Mouse (Mus musculus): ENCODE measurements at regions not wholly inside any gene's neighbourhood (a gene's known extent, or its start where the extent isn't known, plus 50 kb on each side); places are given as distances from the start of the nearest gene placed in this dataset.
"Not testable (repeated sequence)": the region's sequence is repeated elsewhere in the genome, so short reads cannot be mapped to it uniquely, and the experiment has no call there.

DNA sequence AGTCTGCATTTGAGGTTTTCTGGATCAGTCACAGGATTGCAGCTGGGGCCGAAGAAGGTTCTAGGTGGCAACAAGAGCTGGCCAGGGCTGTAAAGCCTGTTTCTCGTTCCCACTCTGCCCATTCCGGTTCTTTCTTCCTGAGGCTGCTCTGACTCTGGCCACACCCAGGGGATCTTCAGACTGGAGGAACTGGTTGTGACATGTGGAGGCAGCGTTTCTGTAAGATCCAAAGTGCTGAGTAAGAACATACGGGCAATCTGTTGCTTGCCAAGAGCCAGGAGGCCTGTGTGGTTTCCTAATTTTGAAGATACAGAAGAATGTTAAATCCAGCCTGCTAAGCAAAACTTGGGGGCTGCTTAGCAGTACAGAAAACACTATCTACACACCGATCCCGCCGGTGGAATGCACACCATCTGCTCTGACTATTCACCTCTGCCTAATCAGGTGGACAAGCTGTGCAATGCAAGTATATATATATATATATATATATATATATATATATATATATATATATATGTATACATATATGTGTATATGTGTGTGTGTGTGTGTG lies 99.3 kb upstream of the Bmp2k start:
- DNase-seq, result no peak

DNA sequence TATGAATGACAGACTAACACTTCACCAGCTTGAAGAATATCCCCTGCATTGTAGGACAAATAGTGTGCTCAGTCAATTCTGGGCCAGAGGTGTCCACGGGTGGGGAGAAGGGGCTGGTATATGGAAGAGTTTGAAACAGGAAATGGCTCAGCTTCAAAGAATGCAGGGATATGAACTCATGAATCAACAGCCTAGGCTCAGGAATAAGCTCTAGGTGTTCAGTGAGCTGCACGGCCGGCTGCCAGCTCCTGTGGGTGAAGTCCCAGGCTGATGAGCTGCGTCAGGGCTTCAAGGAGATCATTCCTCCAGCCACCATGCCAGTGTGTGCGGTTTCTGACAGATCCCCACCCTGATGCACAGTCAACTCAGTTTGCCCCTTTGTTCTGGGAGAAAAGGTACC lies 98.8 kb upstream of the Bmp2k start:
- no peak for DNase-seq

DNA sequence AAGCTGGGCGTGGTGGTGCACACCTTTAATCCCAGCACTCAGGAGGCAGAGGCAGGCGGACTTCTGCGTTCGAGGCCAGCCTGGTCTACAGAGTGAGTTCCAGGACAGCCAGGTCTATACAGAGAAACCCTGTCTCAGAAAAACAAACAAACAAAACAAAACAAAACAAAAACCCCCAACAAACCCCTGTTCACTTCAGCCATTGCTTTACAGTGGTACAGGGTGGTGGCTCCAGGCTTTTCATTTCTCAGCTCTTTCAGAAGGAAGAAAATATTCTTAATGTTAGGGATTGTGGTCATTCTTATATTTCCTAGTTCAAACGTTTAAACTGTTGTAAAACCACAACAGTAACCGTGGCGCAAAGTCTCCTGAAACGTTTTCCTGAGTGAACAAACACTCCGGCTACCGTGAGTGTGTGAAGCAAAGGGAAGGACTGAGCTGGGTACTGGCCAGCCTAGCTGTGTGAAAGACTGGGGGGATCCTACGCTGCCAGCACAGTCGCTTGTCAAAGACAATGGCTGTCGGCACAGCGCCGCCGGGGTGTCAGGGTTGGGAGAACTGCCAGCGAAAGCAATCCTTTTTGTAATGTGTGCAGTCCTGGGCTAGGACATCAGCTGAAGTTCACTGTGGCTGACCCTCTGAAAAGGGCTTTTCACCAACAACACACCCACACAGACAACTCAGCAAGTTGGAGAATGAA lies 91.8 kb upstream of the Bmp2k start:
- peak; percentile 55 for DNase-seq

DNA sequence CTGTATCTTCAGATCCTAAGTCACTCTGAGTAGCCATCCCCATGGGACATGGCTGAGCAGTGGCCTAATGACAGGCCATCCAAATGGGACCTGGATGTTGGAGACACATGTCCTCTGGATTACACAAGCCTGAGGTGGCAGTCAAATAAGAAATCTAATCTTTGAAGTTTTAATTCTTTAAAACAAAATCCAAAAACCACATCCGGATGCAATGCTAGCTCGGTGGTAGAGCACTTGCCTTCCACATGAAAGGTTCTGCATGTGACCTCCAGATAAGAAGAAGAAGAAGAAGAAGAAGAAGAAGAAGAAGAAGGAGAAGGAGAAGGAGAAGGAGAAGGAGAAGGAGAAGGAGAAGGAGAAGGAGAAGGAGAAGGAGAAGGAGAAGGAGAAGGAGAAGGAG lies 89.1 kb upstream of the Bmp2k start:
- not testable (repeated sequence) for DNase-seq

DNA sequence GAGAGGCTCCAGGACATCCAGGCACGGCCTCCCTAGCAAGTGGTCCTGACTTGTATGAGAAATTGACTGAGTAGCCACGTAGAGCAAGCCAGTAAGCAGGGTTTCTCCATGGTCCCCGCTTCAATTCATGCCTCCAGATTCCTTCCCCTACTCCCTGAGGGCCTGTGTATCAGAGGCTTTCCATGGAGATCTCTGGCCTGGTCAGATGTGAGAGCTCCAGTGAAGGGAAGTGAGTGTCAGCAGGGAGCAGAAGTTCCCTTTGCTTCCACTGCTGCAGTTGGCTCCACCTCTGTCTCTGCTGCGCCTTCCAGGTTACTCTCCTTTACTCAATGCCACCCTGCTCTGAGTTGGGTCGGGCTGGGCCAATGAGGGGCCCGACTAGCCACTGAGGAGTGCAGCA lies 88.3 kb upstream of the Bmp2k start:
- no peak for DNase-seq

DNA sequence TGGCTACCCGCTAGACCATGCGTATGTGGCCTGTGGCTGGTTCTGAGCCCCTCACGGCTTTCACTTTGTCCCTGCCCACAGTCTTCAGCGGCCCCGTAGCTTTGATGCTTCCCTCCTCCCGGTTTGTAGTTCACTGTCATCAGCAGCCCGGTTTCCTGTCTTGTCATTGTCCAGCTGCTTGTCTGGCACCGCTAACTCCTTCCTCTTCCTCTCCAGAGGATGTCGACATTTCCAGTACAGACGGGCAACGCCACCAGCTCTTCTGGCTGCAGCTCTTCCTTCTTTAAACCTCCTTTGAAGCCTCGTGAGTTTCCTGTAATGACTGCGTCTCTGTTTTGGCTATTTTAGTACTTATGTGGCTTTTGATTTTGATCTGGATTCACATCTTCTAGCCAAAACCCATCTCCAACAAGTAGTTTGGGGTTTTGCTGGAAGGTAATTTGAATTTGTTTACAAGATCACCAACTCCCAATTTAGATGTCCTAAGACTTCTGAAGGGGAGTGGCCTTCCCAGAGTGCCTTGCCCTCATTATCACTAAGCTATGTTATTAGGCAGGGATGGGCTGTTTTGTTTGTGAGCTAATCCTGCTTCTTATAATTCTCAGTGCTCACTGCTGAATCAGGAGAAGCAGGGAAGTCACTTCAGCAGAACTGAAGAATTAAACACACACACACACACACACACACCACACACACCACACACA lies 85.8 kb upstream of the Bmp2k start:
- peak; percentile 45 for DNase-seq

DNA sequence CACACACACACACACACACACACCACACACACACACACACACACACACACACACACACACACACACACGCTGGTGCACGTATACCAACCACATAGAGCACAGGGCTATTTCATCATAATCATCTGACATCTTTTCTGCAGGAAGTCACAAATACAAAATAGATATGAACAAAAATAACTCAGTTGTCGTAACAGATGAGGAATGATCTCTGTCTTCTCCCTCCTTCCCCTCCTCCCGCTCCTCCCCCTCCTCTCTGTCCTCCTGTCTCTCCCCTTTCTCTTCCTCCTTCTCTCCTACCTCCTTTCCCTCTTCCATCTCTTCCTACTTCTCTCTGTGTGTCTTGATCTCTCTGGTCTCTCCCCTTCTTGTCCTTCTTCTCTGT lies 85.2 kb upstream of the Bmp2k start:
- no peak for DNase-seq

DNA sequence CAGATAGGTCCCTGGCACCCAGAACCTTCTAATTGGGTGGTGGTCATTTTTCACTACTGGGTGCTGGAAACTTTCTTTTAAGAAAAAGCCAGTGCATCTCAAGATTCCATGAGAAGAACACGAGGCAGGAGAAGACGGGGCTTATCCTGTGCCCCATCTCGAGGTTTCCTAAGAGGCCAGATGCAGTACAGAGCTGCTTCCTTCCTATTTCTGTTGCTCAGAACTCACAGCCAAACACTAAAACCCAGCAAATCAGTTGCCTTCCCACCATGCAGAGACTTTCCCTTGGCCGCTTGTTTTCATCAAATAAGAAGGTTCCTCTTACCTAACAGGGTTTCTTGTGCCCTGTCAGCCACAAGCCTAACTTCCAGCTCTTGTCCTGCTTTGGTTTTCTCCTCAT lies 84.7 kb upstream of the Bmp2k start:
- DNase-seq, result no peak

DNA sequence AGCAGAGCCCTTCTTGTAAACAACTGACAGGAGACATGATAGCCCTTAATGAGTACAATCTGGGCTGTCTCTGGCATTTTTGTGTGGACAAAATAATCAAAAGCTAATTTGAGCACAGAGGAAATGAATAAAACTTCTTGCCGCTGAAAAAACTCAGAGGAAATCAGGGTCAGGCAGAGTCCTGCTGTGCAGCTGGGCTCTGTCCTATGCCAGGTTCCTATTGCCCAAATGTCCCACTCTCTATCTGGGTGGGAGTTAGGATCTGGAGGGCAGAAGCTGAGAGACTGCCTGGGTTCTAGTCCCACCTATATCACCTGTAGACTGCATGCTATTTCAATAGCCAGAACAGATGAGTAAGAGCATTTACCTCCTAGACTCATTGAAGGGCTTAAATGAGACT lies 83.8 kb upstream of the Bmp2k start:
- no peak for DNase-seq

DNA sequence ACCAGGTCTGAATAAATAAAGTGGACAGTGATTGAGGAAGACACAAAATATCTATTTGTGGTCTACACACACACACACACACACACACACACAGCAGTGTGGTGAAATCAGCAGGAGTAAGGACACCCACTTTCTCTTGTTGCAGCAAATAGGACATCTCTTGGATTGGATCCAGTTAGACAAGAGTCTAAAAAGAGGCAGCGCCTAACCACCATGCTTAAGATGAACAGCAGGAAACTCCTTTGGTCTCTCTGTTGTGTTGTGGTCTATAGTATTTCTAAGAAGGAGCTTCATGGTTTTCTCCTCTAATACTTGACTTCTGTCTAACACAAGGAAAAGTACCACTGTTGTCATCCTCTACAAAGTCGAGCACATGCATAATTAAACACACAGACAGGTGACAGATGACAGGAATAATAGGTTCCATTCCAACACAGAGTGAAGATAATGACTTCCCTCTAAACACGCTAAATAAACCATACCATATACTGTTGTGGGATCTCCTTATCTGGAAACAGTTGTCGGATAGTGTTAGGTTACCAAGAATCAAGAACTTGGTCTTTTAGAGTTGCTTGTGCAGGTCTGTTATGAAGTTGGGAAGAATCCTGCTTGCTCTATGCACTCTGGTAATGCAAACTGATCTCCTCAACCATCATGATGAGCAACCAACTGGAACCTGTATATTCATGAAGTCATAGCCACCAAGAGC lies 82.6 kb upstream of the Bmp2k start:
- no peak for DNase-seq

DNA sequence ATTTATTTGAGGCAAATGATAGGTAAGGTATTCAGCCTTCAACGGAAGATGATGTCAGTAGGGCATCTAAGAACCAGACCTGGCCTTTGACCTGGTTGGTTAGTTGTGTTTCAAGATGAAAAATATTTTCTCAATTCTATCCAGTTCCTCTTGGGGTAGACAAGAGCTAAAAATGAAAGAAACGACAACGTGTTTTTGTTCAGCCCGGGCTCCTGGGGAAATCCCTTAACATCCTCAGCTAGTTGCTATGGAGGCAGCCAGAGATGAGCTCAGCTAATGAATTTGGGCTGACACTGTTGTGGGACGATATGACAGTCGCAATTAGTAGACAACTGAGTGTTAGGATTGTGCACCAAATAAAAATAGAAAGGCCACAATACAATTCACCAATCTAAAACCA lies 80.6 kb upstream of the Bmp2k start:
- no peak for DNase-seq

DNA sequence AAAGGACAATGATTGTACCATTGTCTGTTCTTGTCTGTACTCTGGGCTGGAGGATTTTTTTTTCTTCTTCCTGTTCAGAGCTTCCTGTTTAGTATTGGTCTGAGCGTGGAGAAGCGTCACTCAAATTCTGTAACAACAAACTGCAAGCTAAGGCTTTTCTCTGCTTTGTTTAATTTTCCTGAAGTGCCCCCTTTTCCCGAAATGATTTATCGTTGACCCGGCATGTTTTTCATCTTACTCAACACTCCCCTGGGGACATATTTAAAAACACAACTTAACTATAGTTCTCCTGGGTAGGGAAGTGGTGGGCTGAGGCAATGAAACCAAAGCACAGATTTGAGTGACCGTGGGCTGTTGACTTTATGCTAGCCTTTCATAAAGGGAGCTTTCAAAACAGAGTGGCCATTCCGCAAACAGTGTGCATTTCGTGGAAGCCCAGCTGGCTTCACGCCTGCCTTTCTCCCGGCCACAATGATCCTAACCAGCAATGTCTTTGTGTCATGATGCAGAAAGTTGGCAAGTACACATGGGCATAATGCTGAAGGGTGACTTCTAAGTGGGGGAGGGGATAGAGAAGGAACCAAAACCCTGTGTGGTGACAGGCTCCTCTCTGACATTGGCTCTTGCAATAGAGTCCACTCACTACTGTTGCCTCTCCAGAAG lies 79.8 kb upstream of the Bmp2k start:
- no peak for DNase-seq

DNA sequence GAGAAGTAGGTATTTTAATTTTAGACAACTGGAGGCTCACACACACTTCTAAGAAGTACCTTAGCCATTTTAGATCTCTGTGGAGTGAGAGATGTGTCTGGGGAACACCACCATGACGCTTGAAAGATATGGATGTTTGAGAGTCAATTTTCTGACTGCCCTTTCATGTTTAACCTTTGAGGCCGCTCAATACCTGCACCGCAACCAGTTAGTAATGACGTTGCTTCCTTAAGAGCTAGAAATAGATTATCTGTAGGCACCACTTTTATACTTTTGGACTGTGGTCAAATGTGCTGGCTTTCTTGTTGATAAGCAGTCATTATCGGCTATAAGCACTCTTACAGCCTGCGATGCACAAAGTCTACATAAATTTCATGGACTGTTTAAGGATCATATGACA lies 78.3 kb upstream of the Bmp2k start:
- DNase-seq, result no peak

DNA sequence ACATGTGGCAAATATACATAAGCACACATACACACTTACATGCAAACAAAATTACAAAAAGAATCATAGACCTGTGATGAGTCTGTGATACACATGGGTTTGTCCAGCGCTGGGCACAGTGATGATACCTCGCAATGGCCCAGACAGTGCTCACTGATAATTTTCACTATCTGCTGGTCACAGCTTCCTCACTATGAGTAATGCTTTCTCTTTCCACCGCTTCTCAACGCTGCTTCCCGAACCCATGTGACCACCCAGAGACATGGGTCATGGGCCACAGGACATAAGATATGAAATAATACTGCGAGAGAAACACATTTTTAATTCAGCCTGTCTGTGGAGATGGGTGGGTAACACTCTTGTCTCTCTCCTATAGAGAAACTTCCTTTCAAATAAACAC lies 76.5 kb upstream of the Bmp2k start:
- no peak for DNase-seq

DNA sequence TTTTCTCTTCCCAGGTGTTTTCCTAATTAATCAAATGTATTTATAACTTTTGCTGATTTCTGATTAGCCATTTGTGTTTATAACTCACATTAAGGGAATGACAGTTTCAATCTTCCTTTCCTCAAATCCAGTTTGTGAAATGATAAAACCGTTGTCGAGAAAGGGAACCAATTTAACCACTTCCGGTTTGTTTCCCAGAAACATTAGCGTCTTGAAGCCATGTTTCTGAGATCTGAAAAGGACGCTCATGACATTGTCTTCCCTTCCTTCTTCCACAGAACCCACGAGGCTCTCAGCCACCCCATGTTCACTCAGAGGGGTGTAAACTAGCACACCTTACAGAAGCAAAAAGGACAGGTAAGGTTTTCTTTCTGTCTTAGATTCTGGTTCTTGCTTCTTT lies 76.0 kb upstream of the Bmp2k start:
- no peak for DNase-seq

DNA sequence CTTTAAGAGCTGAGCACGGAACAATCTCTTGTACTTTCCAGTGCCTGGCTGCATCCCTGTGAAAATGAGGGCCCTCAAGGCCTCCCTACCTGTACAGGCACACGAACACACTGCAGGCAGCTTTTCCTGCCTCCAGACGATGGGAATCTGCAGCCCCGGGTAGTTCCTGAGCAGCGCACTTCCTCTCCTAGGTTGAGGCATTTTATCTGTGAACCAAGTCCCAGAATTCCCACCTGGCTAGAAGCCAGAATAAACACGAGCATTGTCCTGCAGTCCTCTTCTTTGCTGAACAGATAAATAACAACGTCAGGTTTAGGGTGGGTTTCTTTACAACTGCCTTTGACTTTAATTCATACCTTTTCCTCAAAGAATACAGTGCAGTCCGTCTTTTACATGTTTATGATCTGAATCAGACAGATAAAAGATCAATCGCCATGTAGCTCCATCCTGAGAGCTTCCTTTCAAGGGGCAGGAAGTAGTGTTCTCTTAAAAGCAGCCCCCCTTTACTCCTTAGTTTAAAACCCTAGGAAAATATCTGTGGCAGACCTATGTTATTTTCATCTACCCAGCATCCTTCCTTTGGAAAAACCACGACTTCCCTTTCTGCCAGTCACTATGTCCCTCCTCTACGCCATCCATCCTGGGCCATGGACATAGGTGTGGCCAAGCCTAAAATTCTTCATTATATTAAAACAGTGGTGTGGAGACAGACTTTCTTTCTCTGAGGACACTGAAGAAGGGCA lies 75.3 kb upstream of the Bmp2k start:
- DNase-seq, result peak; percentile 73

DNA sequence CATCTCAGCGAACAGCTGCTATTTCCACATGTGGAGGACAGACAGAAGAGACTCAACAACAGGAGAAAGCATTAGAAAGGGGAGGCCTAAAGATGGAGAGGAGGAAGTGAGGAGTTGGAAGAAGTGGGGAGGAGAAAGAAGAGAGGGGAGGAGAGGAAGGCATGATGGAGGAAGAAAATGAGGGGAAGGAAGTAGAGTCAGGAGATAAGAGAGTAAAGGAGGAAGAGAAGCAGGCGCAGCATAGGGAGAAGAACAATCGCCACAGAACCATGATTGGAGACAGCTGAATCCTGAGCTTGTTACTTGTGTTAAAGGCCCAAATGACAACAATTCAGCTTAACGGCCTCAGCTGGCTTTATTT lies 74.8 kb upstream of the Bmp2k start:
- DNase-seq, result no peak

DNA sequence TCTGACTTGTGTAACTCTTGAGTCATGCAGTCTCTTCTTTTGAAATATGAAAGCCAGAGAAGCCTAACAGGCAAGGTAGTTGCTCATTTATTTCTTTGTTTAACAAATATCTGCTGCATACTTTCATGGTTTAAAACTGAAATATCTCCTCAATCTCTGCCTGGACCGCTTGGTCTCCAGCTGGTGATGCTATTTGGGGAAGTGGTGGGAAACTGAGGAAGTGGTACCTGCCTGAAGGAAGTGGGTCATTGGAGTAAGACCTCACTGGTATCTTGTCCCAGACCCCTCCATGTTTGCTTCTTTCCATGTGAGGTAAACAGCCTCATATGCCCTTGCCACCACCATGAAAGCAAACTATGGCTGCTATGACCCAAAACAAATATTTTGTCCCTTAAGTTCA lies 74.0 kb upstream of the Bmp2k start:
- no peak for DNase-seq

DNA sequence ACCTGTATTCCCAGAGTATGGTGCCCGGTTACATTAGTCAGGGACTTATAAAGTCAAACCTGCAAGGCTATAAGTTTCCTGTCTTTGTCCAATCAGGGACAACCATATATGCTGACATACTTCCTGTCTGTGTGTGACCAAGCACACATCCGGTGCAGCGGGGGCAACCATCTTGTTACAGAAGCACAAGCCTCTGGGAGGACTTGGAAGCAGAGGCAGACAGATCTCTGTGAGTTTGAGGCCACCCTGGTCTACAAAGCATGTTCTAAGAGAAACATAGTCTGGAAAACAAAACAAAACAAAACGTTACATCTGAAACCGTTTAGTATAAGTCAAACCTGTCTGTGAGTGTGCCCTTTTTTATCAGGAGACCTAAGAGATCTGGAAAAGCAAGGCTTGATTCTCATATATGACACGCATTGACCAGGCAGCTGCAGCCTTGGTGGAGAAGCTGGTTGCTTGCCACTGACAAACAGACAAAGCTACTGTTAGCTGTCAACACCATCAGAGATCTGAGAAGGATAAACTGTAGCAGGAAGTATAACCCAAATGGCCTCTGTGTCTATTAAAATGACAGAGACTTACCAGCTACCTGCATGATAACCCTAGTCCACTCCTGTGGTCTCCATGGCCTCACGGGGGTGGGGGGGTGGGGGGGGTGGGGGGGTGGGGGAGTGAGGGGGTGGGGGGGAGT lies 72.6 kb upstream of the Bmp2k start:
- DNase-seq, result no peak

DNA sequence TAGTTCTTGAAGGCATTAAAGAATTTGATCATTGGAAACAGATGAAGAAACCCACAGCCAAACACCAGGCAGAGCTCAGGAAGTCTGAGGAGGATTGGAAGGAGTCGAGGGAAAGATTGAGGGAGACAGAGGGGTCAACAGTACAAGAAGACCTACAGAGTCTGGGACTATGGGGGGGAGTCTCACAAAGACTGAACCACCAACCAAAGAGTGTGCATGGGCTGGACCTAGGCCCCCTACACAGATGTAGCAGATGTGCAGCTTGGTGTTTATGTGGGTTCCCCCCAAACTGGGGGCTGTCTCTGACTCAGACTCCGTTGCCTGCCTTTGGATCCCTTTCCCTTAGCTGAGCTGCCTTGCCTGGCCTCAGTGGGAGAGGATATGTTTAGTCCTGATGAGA lies 71.5 kb upstream of the Bmp2k start:
- DNase-seq, result no peak

DNA sequence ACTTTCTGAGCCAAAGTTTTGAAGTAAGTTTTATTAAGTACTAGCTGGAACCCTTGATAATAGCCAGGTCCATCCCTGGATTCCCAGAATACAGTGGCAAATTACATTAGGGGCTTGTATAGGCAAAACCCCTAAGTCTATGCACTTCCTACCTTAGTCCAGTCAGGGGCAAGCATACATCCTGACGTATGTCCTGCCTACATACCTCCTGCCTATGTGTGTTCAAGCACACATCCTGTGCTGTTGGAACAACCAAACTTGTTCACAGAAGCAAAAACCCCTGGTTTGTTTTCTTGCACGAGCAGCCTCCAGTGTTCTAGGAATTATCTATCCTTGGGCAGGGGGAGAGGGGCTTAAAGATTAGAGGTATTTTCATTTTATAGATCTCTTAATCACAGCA lies 66.4 kb upstream of the Bmp2k start:
- DNase-seq, result no peak

Data from adrenal gland, postnatal 14 days (tissue).